Mouse (Mus musculus) bone marrow, adult 2 months (tissue): ENCODE measurements at regions not wholly inside any gene's neighbourhood (a gene's known extent, or its start where the extent isn't known, plus 50 kb on each side); places are given as distances from the start of the nearest gene placed in this dataset.
"Not testable (repeated sequence)": the region's sequence is repeated elsewhere in the genome, so short reads cannot be mapped to it uniquely, and the experiment has no call there.

ENCODE experiments used
- CTCF ChIP-seq: fragments of 200-500 bp; IDR thresholded peaks from 2 replicates; pipeline ENCODE4 v1.5.1; 2011; ENCODE audit warnings: low read length, control low read depth; ENCODE audit not compliant: control insufficient read depth, insufficient read depth
- POLR2A ChIP-seq: fragments of 200-500 bp; IDR thresholded peaks from 2 replicates; pipeline ENCODE4 v1.6.1; 2011; ENCODE audit warnings: low read depth, mild to moderate bottlenecking, control low read depth, low read length, borderline replicate concordance; ENCODE audit not compliant: control insufficient read depth

DNA sequence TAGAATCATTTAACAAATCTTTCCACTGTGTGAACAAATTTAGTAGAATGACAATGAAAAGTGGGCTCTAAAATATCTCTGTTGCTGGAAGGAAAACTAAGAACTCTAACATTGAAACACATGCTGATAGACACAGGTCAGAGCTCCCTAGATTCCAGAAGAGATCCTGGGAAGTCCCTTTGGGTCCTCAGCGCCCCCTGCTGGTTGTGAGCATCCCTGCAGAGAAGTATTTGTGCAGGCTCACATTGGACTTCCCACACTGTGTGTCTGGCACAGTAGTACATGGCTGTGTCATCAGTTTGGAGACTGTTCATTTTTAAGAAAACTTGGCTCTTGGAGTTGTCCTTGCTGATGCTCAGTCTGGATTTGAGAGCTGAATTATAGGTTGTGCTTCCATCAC lies 172.7 kb downstream of the Adam6a start:
- peak; percentile 35; the same call in 1 of the 2 replicates for TF ChIP-seq CTCF
- TF ChIP-seq POLR2A, result not testable (repeated sequence)
